ENCODE assay signal across 12 mouse cellular contexts in genomic region chr17:44702506-44703298, GRCm38 (mm10).
DNase-seq lines count a peak whose midpoint lies in the region; ATAC-seq lines count a peak whose summit lies in the region.
"Had no signal": no experiment of that assay in that cellular context is flagged by ENCODE, and none has a peak within 500 bp of the region (broad histone marks: within the 10 kb centered on the region; RNA-seq: fewer than 3 reads in every experiment).

No protein-coding gene starts in this region.

- DNase-seq in adrenal gland, adult 2 months, result peak; percentile 45
- no peak for DNase-seq in adrenal gland, postnatal 25 days
- peak; percentile 2 to 3 for DNase-seq in B cell, adult 2 months
- peak; percentile 36 for DNase-seq in brain, adult 2 months (ENCODE audit: low read depth, low spot score)
- no peak for DNase-seq in gastrocnemius, adult 8-10 months (ENCODE audit: low spot score in 2 of 2)
- no peak for DNase-seq in gastrocnemius, postnatal 4 days (ENCODE audit: low spot score in 2 of 2)
- DNase-seq in left cerebral cortex, postnatal 36 days (ENCODE audit: low spot score in 2 of 2), result no peak
- DNase-seq: cerebellum, postnatal 36 days; heart, postnatal 4 days; kidney, adult 11 months; liver, postnatal 0 days had no signal

- intact Hi-C loops in left cerebral cortex, postnatal 36 days (cut with DNase I), result no loop called here

- peak; percentile 61 for ATAC-seq in neutrophil, adult 5-6 weeks (ENCODE audit: extremely low read depth, insufficient number of reproducible peaks, low FRiP score, poor library complexity, severe bottlenecking)
- ATAC-seq: liver, postnatal 0 days had no signal

Comparison
In these comparisons a context has a peak if more than half of its experiments do, and no peak if none do; other contexts are left out.
1. DNase-seq: peak in adrenal gland, adult 2 months (single experiment), B cell, adult 2 months (2 of 2) and brain, adult 2 months (single experiment); none in adrenal gland, postnatal 25 days (single experiment), gastrocnemius, adult 8-10 months (0 of 2), gastrocnemius, postnatal 4 days (0 of 2) and left cerebral cortex, postnatal 36 days (0 of 2).